Mouse (Mus musculus) midbrain, postnatal 0 days (tissue): ENCODE results near the gene Rundc1. TPM values are rescaled to one million over a fixed set of nuclear protein-coding genes. Genes with fewer than 3 reads are reported as not detected.
A peak's percentile ranks its signal among the peaks of the same experiment; 100 is the strongest.
"Not testable (repeated sequence)": the region's sequence is repeated elsewhere in the genome, so short reads cannot be mapped to it uniquely, and the experiment has no call there.

Experiments used
- ATAC-seq: fragments of 200-750 bp; cut with Nextera tagmentation; 2 replicates; pipeline ENCODE4 v1.8.0; 2017; ENCODE audit warnings: moderate number of reproducible peaks, mild to moderate bottlenecking, moderate TSS enrichment, moderate library complexity; ENCODE audit not compliant: low FRiP score
- DNase-seq: peaks from one replicate; pipeline ENCODE4 v3.0.0-alpha.2; 2015; ENCODE audit warnings: low spot score
- H3K27ac ChIP-seq: fragments of 300-500 bp; sonication (generic); 2 replicates; pipeline ENCODE4 v1.5.1; 2014; ENCODE audit warnings: low read depth, mild to moderate bottlenecking, low read length, mixed read lengths
- H3K27me3 ChIP-seq: fragments of 300-500 bp; sonication (generic); 2 replicates; pipeline ENCODE4 v1.6.1; 2014; ENCODE audit warnings: low read length, control low read depth, mixed read lengths; ENCODE audit not compliant: insufficient read depth
- H3K36me3 ChIP-seq: fragments of 300-500 bp; sonication (generic); 2 replicates; pipeline ENCODE4 v1.6.1; 2014; ENCODE audit warnings: low read length, control low read depth, mixed read lengths; ENCODE audit not compliant: insufficient read depth
- H3K4me1 ChIP-seq: fragments of 300-500 bp; sonication (generic); 2 replicates; pipeline ENCODE4 v1.6.1; 2014; ENCODE audit warnings: mild to moderate bottlenecking, control low read depth, antibody characterized with exemption, low read length, mixed read lengths; ENCODE audit not compliant: insufficient read depth
- H3K4me2 ChIP-seq: fragments of 300-500 bp; sonication (generic); 2 replicates; pipeline ENCODE4 v1.6.1; 2014; ENCODE audit warnings: low read depth, mild to moderate bottlenecking, low read length, mixed read lengths; ENCODE audit not compliant: poor library complexity, severe bottlenecking
- H3K4me3 ChIP-seq: fragments of 300-500 bp; sonication (generic); 2 replicates; pipeline ENCODE4 v1.5.1; 2014; ENCODE audit warnings: low read depth, mild to moderate bottlenecking, low read length, moderate library complexity
- H3K9ac ChIP-seq: fragments of 300-500 bp; sonication (generic); replicated peaks from 2 replicates; pipeline ENCODE4 v1.6.1; 2014; ENCODE audit warnings: mild to moderate bottlenecking, low read length, moderate library complexity, mixed read lengths; ENCODE audit not compliant: poor library complexity, severe bottlenecking
- H3K9me3 ChIP-seq: fragments of 300-500 bp; sonication (generic); 2 replicates; pipeline ENCODE4 v1.6.1; 2016; ENCODE audit warnings: low read length, control low read depth
- CTCF ChIP-seq: IDR thresholded peaks from 2 replicates; pipeline ENCODE4 v1.5.1; 2016; ENCODE audit warnings: antibody characterized with exemption, mild to moderate bottlenecking
- WGBS: fragments of 180-500 bp; shearing (Covaris S2); extraction: QIAGEN DNeasy Blood & Tissue Kit; methylation state at CpG from one replicate; pipeline ENCODE4 v1.1.7; 2014; 5-methylcytosine and 5-hydroxymethylcytosine counted together
- polyA plus RNA-seq: library from polyadenylated mRNA; unstranded; fragments of >200 nt; fragmentation: Nextera tagmentation; extraction: Ambion mirVana; gene quantifications from 2 replicates; pipeline ENCODE4 v1.2.1, GENCODE M21; 2015
- total RNA-seq: library from RNA; depleted of rRNA; stranded (reverse); fragments of >200 nt; gene quantifications from 2 replicates; pipeline ENCODE4 v1.2.3, GENCODE M21; 2014

Gene Rundc1
- total and polyA plus RNA-seq, 2 experiments from 2014 or later = 12.9 to 24.2 TPM

DNA sequence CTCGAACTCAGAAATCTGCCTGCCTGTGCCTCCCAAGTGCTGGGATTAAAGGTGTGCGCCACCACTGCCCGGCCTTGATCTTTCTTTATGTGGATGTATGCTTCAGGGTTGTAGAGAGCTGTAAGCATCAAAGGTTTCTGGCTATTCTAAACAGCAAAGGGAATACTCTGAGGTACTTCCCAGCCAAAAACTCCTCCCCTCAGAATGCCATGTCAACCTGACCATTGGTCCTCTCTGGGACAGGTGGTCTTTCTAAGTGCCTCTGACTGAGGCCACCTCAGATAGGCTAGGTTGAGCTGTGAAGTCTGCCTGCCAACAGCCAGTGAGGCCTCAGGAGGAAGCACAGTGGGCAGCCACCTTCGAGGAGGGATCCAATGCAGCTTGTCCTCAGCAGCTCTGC is 24.0 kb downstream of the Rundc1 start:
- WGBS = 83% methylated on average over 4 of the region's 4 CpGs
- H3K27me3 ChIP-seq = no peaks in the 10 kb centered on the region
- no peak overlapping the region for H3K4me3 ChIP-seq
- no peak overlapping the region for H3K9ac ChIP-seq
- no peak overlapping the region for H3K4me2 ChIP-seq
- H3K4me1 ChIP-seq = no peaks in the 10 kb centered on the region
- peaks cover 13% of the 10 kb centered on the region for H3K36me3 ChIP-seq
- DNase-seq (no peak), ATAC-seq (no peak)
- H3K9me3 ChIP-seq = no peaks in the 10 kb centered on the region
- no peak overlapping the region for H3K27ac ChIP-seq
- no peak for TF ChIP-seq CTCF

DNA sequence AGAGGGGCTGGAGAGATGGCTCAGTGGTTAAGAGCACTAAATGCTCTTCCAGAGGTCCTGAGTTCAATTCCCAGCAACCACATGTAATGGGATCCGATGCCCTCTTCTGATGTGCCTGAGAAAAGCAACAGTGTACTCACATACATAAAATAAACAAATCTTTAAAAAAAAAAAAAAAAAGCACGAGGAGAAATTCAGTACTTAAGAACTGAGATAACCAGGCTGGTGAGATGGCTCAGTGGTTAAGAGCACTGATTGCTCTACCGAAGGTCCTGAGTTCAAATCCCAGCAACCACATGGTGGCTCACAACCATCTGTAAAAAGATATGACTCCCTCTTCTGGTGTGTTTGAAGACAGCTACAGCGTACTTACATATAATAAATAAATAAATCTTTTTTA is 24.7 kb downstream of the Rundc1 start:
- not testable (repeated sequence) for DNase-seq
- 90% methylated on average over 4 of the region's 4 CpGs for WGBS

GRCm38 (mm10) chr11:101450394-101450793 is 25.5 kb downstream of the Rundc1 start:
- 77% methylated on average over 3 of the region's 3 CpGs for WGBS
- ATAC-seq (no peak), DNase-seq (no peak)
- no peak overlapping the region for H3K9ac ChIP-seq
- no peak overlapping the region for H3K27ac ChIP-seq
- H3K9me3 ChIP-seq = no peaks in the 10 kb centered on the region
- no peaks in the 10 kb centered on the region for H3K27me3 ChIP-seq
- TF ChIP-seq CTCF = peak; percentile 6; the same call in 1 of the 2 replicates
- H3K4me1 ChIP-seq = no peaks in the 10 kb centered on the region
- peaks cover 4% of the 10 kb centered on the region; the same call in 1 of the 2 replicates for H3K36me3 ChIP-seq
- no peak overlapping the region for H3K4me3 ChIP-seq
- H3K4me2 ChIP-seq = no peak overlapping the region

More for the DNA sequence above, 24.7 kb downstream of the Rundc1 start:
- H3K9ac ChIP-seq, H3K9me3 ChIP-seq, H3K36me3 ChIP-seq, ATAC-seq, H3K4me1 ChIP-seq, H3K27ac ChIP-seq, H3K4me3 ChIP-seq, H3K27me3 ChIP-seq, H3K4me2 ChIP-seq: not testable (repeated sequence)

DNA sequence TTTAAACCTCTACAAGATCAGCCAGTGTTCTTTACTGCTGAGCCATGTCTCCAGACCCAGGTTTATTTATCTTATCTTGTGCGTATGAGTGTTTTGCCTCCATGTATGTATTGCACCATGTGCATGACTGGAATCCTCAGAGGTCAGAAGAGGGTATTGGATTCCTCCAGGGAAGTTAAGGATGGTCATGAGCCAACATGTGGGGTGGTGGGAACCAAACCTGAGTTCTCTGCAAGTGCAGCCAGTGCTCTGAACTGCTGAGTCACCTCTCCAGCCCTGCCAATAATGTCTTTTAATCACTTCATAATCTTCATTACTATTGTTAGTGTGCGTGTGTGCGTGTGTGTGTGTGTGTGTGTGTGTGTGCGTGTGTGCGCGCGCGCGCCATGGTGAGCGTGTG is 26.7 kb downstream of the Rundc1 start:
- no peaks in the 10 kb centered on the region for H3K36me3 ChIP-seq
- H3K27me3 ChIP-seq = no peaks in the 10 kb centered on the region
- H3K4me2 ChIP-seq = no peak overlapping the region
- H3K27ac ChIP-seq = no peak overlapping the region
- ATAC-seq (no peak), DNase-seq (no peak)
- 94% methylated on average over 10 of the region's 10 CpGs for WGBS
- no peaks in the 10 kb centered on the region for H3K4me1 ChIP-seq
- H3K9ac ChIP-seq = no peak overlapping the region
- H3K4me3 ChIP-seq = no peak overlapping the region
- no peak for TF ChIP-seq CTCF
- H3K9me3 ChIP-seq = no peaks in the 10 kb centered on the region

DNA sequence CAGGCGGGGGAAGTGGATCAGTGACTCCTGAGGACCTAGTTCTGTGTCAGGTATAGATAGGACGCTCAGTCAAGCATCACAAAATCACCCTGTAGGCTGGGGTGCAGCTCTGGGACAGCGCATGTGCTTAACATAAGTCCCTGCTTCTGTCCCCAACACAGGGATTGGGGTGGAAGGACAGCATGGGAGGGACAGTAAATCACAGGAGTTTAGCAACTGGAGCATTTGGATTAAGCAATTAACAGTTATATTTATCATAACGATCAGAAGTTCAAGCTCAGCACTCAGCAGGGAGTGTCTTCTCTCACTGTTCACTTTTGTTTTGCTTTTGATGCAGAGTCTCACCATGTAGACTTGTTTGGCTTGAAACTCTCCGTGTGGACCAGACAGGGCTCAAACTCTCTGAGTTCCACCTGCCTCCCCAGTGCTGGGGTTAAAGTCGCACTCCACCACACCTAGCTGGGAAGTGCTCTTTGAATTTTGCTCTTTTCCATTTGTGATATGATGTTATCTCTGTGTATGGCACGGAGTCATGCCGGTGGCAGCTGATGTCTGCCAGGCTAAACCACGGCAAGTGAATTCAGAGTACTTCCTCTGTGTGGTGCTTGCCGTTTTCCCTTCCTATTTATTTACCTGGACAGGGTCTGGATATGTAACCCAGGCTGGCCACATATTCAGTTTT is 27.3 kb downstream of the Rundc1 start:
- H3K9me3 ChIP-seq = no peaks in the 10 kb centered on the region
- TF ChIP-seq CTCF = no peak
- H3K9ac ChIP-seq = no peak overlapping the region
- H3K4me2 ChIP-seq = no peak overlapping the region
- H3K27me3 ChIP-seq = no peaks in the 10 kb centered on the region
- H3K4me3 ChIP-seq = no peak overlapping the region
- H3K27ac ChIP-seq = no peak overlapping the region
- no peaks in the 10 kb centered on the region for H3K4me1 ChIP-seq
- ATAC-seq = no peak
- no peak for DNase-seq
- WGBS = 71% methylated on average over 10 of the region's 10 CpGs
- no peaks in the 10 kb centered on the region; the same call in 1 of the 2 replicates for H3K36me3 ChIP-seq

GRCm38 (mm10) chr11:101454702-101455101 is 29.8 kb downstream of the Rundc1 start:
- Histone ChIP-seq H3K9me3 (no peaks in the 10 kb centered on the region), H3K4me1 (no peaks in the 10 kb centered on the region), H3K27ac (no peak overlapping the region), H3K9ac (no peak overlapping the region), H3K4me2 (no peak overlapping the region), H3K4me3 (no peak overlapping the region), H3K36me3 (peaks cover 21% of the 10 kb centered on the region), H3K27me3 (no peaks in the 10 kb centered on the region)
- no peak for TF ChIP-seq CTCF
- peak; percentile 61 for DNase-seq
- ATAC-seq = no peak
- WGBS = 30% methylated on average over 6 of the region's 6 CpGs
